ENCODE assay signal across 8 mouse cellular contexts in the genomic region with DNA sequence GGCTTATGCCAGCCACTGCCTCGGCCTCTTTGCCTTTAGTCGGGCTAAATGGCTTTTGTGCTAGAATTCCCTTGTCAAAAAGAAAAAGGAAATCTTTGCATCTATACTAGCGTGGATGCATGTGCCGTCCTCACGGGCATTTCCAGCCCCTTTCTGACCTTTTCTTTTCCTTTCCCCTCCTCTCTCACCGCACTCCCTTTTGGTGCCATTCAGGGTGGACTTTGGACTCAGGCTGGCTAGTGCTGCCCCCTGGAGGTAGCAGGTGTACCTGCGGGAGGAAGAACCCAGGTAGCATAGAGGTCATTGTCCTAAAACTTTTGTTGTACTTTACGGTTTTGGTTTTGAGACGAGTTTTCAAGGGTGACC. TPM values are rescaled to one million over a fixed set of nuclear protein-coding genes. Genes with fewer than 3 reads are reported as not detected.
DNase-seq lines count a peak whose midpoint lies in the region; ATAC-seq and TF ChIP-seq lines count a peak whose summit lies in the region.

No protein-coding gene starts in this region.

- in situ Hi-C loops in ES-E14 (cut with MboI; ENCODE audit: low sequenced_read_pairs in 2 of 2, unreplicated experiment in 2 of 2) = loop anchor here in 1 of 2 experiments (10.0 kb wide), 1 partner anchor 275 kb away; no protein-coding TSS in a partner anchor

- peak overlapping the region; percentile 81 for H3K9ac ChIP-seq in ES-E14 (ENCODE audit: insufficient read depth, low read depth, low read length, poor library complexity, severe bottlenecking)
- H3K9ac ChIP-seq in forebrain, embryonic 15.5 days (replicated peaks) = peak overlapping the region; percentile 55

- H3K27me3 ChIP-seq in forebrain, embryonic 15.5 days = no peaks in the 10 kb centered on the region

- H3K36me3 ChIP-seq in ES-E14 (ENCODE audit: control insufficient read depth, insufficient read depth, low read length, poor library complexity, severe bottlenecking) = peaks cover 3% of the 10 kb centered on the region; the same call in 1 of the 2 replicates
- H3K36me3 ChIP-seq in forebrain, embryonic 15.5 days = no peaks in the 10 kb centered on the region

- peak overlapping the region; percentile 98 for H3K27ac ChIP-seq in ES-E14 (ENCODE audit: insufficient read depth, low read depth, low read length, poor library complexity, severe bottlenecking)
- peak overlapping the region; percentile 87 for H3K27ac ChIP-seq in forebrain, embryonic 15.5 days (replicated peaks)

- peak overlapping the region; percentile 59 to 61 for H3K4me3 ChIP-seq in ES-E14 (ENCODE audit: insufficient read depth in 1 of 2, low read depth in 1 of 2, low read length in 2 of 2, poor library complexity in 1 of 2, severe bottlenecking in 1 of 2)
- H3K4me3 ChIP-seq in forebrain, embryonic 15.5 days = peak overlapping the region; percentile 46

- no peak for DNase-seq in ES-E14 (ENCODE audit: low read depth, low spot score)
- DNase-seq in cerebellum, adult 18-20 months = peak; percentile 88 to 91
- DNase-seq in layer of hippocampus, adult 8-10 months (ENCODE audit: low spot score in 2 of 2) = peak; percentile 50 to 74
- DNase-seq in lung, postnatal 10 days = peak; percentile 88
- DNase-seq in ovary, postnatal 36 days (ENCODE audit: low spot score) = peak; percentile 76
- peak; percentile 88 for DNase-seq in thymus, postnatal 14 days

- no peaks in the 10 kb centered on the region for H3K9me3 ChIP-seq in ES-E14 (ENCODE audit: control insufficient read depth, insufficient read depth, low read depth, low read length)
- H3K9me3 ChIP-seq in forebrain, embryonic 15.5 days = no peaks in the 10 kb centered on the region

- WGBS in forebrain, embryonic 15.5 days = under 1% methylated on average over 9 of the region's 9 CpGs

- H3K4me2 ChIP-seq in forebrain, embryonic 15.5 days (replicated peaks) = peak overlapping the region; percentile 93

- peaks cover 15 to 28% of the 10 kb centered on the region in 2 experiments for H3K4me1 ChIP-seq in ES-E14 (ENCODE audit: control insufficient read depth in 2 of 2, insufficient read depth in 2 of 2, low read length in 2 of 2, poor library complexity in 1 of 2)
- peaks cover 24% of the 10 kb centered on the region for H3K4me1 ChIP-seq in forebrain, embryonic 15.5 days

- peak; percentile 57 for ATAC-seq in forebrain, embryonic 15.5 days (replicated peaks)
- peak; percentile 70 to 73; a peak in 3 of 4 replicates for ATAC-seq in hematopoietic stem cell, adult 5-6 weeks (replicated peaks in 1 of 2; ENCODE audit: insufficient read depth in 1 of 2, low FRiP score in 2 of 2, low TSS enrichment in 1 of 2, low read depth in 1 of 2, poor library complexity in 2 of 2, severe bottlenecking in 2 of 2)

TF ChIP-seq in ES-E14, 5 proteins besides CTCF, POLR2A, EP300 and RAD21:
- TF ChIP-seq HCFC1 (IDR thresholded peaks at IDR 0.05; ENCODE audit: borderline replicate concordance, insufficient read depth, low read length) (peak; percentile 48; the same call in 1 of the 2 replicates), ZC3H11A (IDR thresholded peaks at IDR 0.05; ENCODE audit: borderline replicate concordance, low read depth, low read length) (peak; percentile 24; the same call in 1 of the 2 replicates), CHD2 (IDR thresholded peaks at IDR 0.05; ENCODE audit: low read depth, low read length) (no peak), MAFK (IDR thresholded peaks at IDR 0.05; ENCODE audit: insufficient read depth, low read depth, low read length) (no peak), ZNF384 (IDR thresholded peaks at IDR 0.05; ENCODE audit: low read depth, low read length) (no peak)
TF ChIP-seq in ES-E14: peak in this region for 2.

RNA-seq across cellular contexts. Expression of a gene that starts 21.5 kb away (rescaled TPM):
- 51.5 and 58.6 TPM in 2 replicates for total RNA-seq in ES-E14 (2012; rRNA removed)
- polyA plus RNA-seq in forebrain, embryonic 15.5 days (2015; fragmentation: Nextera tagmentation; extraction: Ambion mirVana) = 18.5 and 18.9 TPM in 2 replicates
- 26.7 and 39.0 TPM in 2 replicates for total RNA-seq in hematopoietic stem cell, adult 5-6 weeks (2017)
- 10 to 100 TPM; 59.2 to 67.9 (median 66.9) TPM for total RNA-seq in layer of hippocampus, adult 8-10 months (2022)

RNA-seq across cellular contexts. Expression of a gene that starts 46.0 kb away (rescaled TPM):
- 71.3 and 112 TPM in 2 replicates for total RNA-seq in ES-E14 (2012; rRNA removed)
- polyA plus RNA-seq in forebrain, embryonic 15.5 days (2015; fragmentation: Nextera tagmentation; extraction: Ambion mirVana) = 17.4 and 22.6 TPM in 2 replicates
- 0.13 and 0.35 TPM in 2 replicates for total RNA-seq in hematopoietic stem cell, adult 5-6 weeks (2017)
- 1 to 10 TPM in 2 of 4 experiments, under 1 TPM in 2; 0.39 to 4.4 (median 1.9) TPM for total RNA-seq in layer of hippocampus, adult 8-10 months (2022)

RNA-seq across cellular contexts. Expression of a gene that starts 58.6 kb away (rescaled TPM):
- 3.9 and 10.1 TPM in 2 replicates for total RNA-seq in ES-E14 (2012; rRNA removed)
- polyA plus RNA-seq in forebrain, embryonic 15.5 days (2015; fragmentation: Nextera tagmentation; extraction: Ambion mirVana) = 0.17 TPM in 2 replicates
- 0.60 and 0.63 TPM in 2 replicates for total RNA-seq in hematopoietic stem cell, adult 5-6 weeks (2017)
- under 1 TPM; 0.47 to 0.87 (median 0.54) TPM for total RNA-seq in layer of hippocampus, adult 8-10 months (2022)

Comparison
In these comparisons a context has a peak if more than half of its experiments do, and no peak if none do; other contexts are left out.
1. RNA of a gene that starts 46.0 kb away (total RNA-seq): 71.3 to 112 TPM in ES-E14; 0.39 to 4.4 TPM in layer of hippocampus, adult 8-10 months and 0.13 to 0.35 TPM in hematopoietic stem cell, adult 5-6 weeks; every median in the first group is over 10 times any median in the second.